In genomic region chr19:4300852-4301734, GRCm38 (mm10) we compare ENCODE assay signal across 9 mouse cellular contexts. TPM values are rescaled to one million over a fixed set of nuclear protein-coding genes. Genes with fewer than 3 reads are reported as not detected.
DNase-seq lines count a peak whose midpoint lies in the region; ATAC-seq lines count a peak whose summit lies in the region.
"Had no signal": no experiment of that assay in that cellular context is flagged by ENCODE, and none has a peak within 500 bp of the region (broad histone marks: within the 10 kb centered on the region; RNA-seq: fewer than 3 reads in every experiment).

No protein-coding gene starts in this region.

- H3K4me2 ChIP-seq in liver, embryonic 13.5 days = peak overlapping the region; percentile 78

- 44% methylated on average over 11 of the region's 11 CpGs for WGBS in liver, embryonic 13.5 days (ENCODE audit: insufficient replicate concordance)

- no peaks in the 10 kb centered on the region for H3K9me3 ChIP-seq in liver, embryonic 13.5 days (replicated peaks)

- peaks cover 92% of the 10 kb centered on the region for H3K4me1 ChIP-seq in liver, embryonic 13.5 days (replicated peaks)

- ATAC-seq in liver, embryonic 13.5 days (ENCODE audit: low read depth) = no peak

- H3K27me3 ChIP-seq in liver, embryonic 13.5 days = no peaks in the 10 kb centered on the region

- peaks cover 8% of the 10 kb centered on the region; the same call in 1 of the 2 replicates for H3K36me3 ChIP-seq in liver, embryonic 13.5 days

- H3K4me3 ChIP-seq in liver, embryonic 13.5 days (replicated peaks) = peak overlapping the region; percentile 22; the same call in 1 of the 2 replicates
- H3K4me3 ChIP-seq: myocyte had no signal

- DNase-seq in cerebellum, adult 11-12 months = peak; percentile 59
- DNase-seq in cerebellum, postnatal 36 days = no peak
- peak; percentile 49 for DNase-seq in right cerebral cortex, adult 18-20 months
- no peak for DNase-seq in right cerebral cortex, adult 2 months (ENCODE audit: low spot score in 2 of 2)
- no peak for DNase-seq in liver, embryonic 13.5 days
- no peak for DNase-seq in urinary bladder, adult 2 months (ENCODE audit: low spot score)
- DNase-seq in urinary bladder, postnatal 4 days (ENCODE audit: low spot score in 2 of 2) = no peak
- DNase-seq in kidney, postnatal 10 days = no peak

- peak overlapping the region; percentile 36; the same call in 1 of the 2 replicates for H3K9ac ChIP-seq in liver, embryonic 13.5 days

- H3K27ac ChIP-seq in liver, embryonic 13.5 days = peak overlapping the region; percentile 81

RNA-seq across cellular contexts. Expression of gene Grk2, which starts 4.9 kb away (rescaled TPM):
- polyA plus RNA-seq in liver, embryonic 13.5 days (2015; fragmentation: Nextera tagmentation; extraction: Ambion mirVana) = 10.1 and 10.3 TPM in 2 replicates
- polyA plus RNA-seq in urinary bladder, adult 2 months (2012; rRNA removed) = 69.4 and 74.6 TPM in 2 replicates

RNA-seq across cellular contexts. Expression of gene Ankrd13d, which starts 18.2 kb away (rescaled TPM):
- polyA plus RNA-seq in liver, embryonic 13.5 days (2015; fragmentation: Nextera tagmentation; extraction: Ambion mirVana) = 0.57 and 0.74 TPM in 2 replicates
- 13.6 and 18.6 TPM in 2 replicates for polyA plus RNA-seq in urinary bladder, adult 2 months (2012; rRNA removed)

RNA-seq across cellular contexts. Expression of gene Ssh3, which starts 32.1 kb away (rescaled TPM):
- 1.3 and 1.7 TPM in 2 replicates for polyA plus RNA-seq in liver, embryonic 13.5 days (2015; fragmentation: Nextera tagmentation; extraction: Ambion mirVana)
- 83.3 and 90.8 TPM in 2 replicates for polyA plus RNA-seq in urinary bladder, adult 2 months (2012; rRNA removed)

Comparison
In these comparisons a context has a peak if more than half of its experiments do, and no peak if none do; other contexts are left out.
1. DNase-seq: peak in cerebellum, adult 11-12 months (single experiment) and right cerebral cortex, adult 18-20 months (single experiment); none in cerebellum, postnatal 36 days (0 of 2), right cerebral cortex, adult 2 months (0 of 2), liver, embryonic 13.5 days (single experiment), urinary bladder, adult 2 months (single experiment), urinary bladder, postnatal 4 days (0 of 2) and kidney, postnatal 10 days (single experiment).
2. RNA of gene Ssh3, which starts 32.1 kb away (polyA plus RNA-seq): 83.3 to 90.8 TPM in urinary bladder, adult 2 months; 1.3 to 1.7 TPM in liver, embryonic 13.5 days; every median in the first group is over 10 times any median in the second.